Mouse (Mus musculus) cerebellum, postnatal 14 days (tissue): ENCODE data around the gene Runx2.

Experiments used
- DNase-seq, 2 experiments: peaks; one replicate each; pipeline ENCODE4 v3.0.0; 2021; ENCODE audit warnings: mixed read lengths in 2 of 2

Gene Runx2

GRCm38 (mm10) chr17:44520122-44521075 is 294.2 kb downstream of the Runx2 start:
- peak; percentile 26 to 47 for DNase-seq

- DNase-seq: no peak
Measured at GRCm38 (mm10) chr17:44519356-44519755, 295.2 kb downstream of the Runx2 start.

GRCm38 (mm10) chr17:44518156-44518555 is 296.4 kb downstream of the Runx2 start:
- no peak for DNase-seq

- DNase-seq: no peak
Measured at GRCm38 (mm10) chr17:44508198-44508715, 306.3 kb downstream of the Runx2 start.

- peak; percentile 58 for DNase-seq
Measured at GRCm38 (mm10) chr17:44507741-44508140, 306.9 kb downstream of the Runx2 start.

GRCm38 (mm10) chr17:44506524-44506923 is 308.1 kb downstream of the Runx2 start:
- DNase-seq: no peak

GRCm38 (mm10) chr17:44504794-44505317 is 309.7 kb downstream of the Runx2 start:
- DNase-seq: peak; percentile 61 to 69

GRCm38 (mm10) chr17:44502176-44502575 is 312.4 kb downstream of the Runx2 start:
- no peak for DNase-seq

- DNase-seq: peak; percentile 70 to 79
Measured at GRCm38 (mm10) chr17:44500306-44500899, 314.2 kb downstream of the Runx2 start.

- no peak for DNase-seq
Measured at GRCm38 (mm10) chr17:44490164-44490794, 324.3 kb downstream of the Runx2 start.

GRCm38 (mm10) chr17:44489346-44489745 is 325.3 kb downstream of the Runx2 start:
- peak; percentile 40 to 44 for DNase-seq

GRCm38 (mm10) chr17:44487514-44488244 is 326.9 kb downstream of the Runx2 start:
- DNase-seq: no peak

GRCm38 (mm10) chr17:44485337-44485736 is 329.3 kb downstream of the Runx2 start:
- no peak for DNase-seq

- DNase-seq: no peak
Measured at GRCm38 (mm10) chr17:44479918-44480317, 334.7 kb downstream of the Runx2 start.

GRCm38 (mm10) chr17:44479491-44479890 is 335.1 kb downstream of the Runx2 start:
- peak; percentile 76 to 82 for DNase-seq

GRCm38 (mm10) chr17:44475910-44476309 is 338.7 kb downstream of the Runx2 start:
- no peak for DNase-seq

- DNase-seq: no peak
Measured at GRCm38 (mm10) chr17:44474280-44474679, 340.3 kb downstream of the Runx2 start.

GRCm38 (mm10) chr17:44472695-44473094 is 341.9 kb downstream of the Runx2 start:
- DNase-seq: no peak

GRCm38 (mm10) chr17:44463679-44464078 is 350.9 kb downstream of the Runx2 start:
- DNase-seq: no peak

- DNase-seq: no peak
Measured at GRCm38 (mm10) chr17:44460156-44460555, 354.4 kb downstream of the Runx2 start.

GRCm38 (mm10) chr17:44459029-44459428 is 355.6 kb downstream of the Runx2 start:
- DNase-seq: no peak

- no peak for DNase-seq
Measured at GRCm38 (mm10) chr17:44456696-44457095, 357.9 kb downstream of the Runx2 start.
